Mouse (Mus musculus) liver, embryonic 14.5 days (tissue): ENCODE results near the gene Cables2. TPM values are rescaled to one million over a fixed set of nuclear protein-coding genes. Genes with fewer than 3 reads are reported as not detected.

Source experiments
- ATAC-seq: fragments of 200-750 bp; cut with Nextera tagmentation; 2 replicates; pipeline ENCODE4 v1.8.0; 2017; ENCODE audit warnings: moderate number of reproducible peaks, mild to moderate bottlenecking, moderate library complexity; ENCODE audit not compliant: insufficient read depth
- DNase-seq, 3 experiments: peaks; one replicate each; pipeline ENCODE4 v3.0.0-alpha.2; 2012 to 2013; ENCODE audit warnings: low read depth in 3 of 3, low spot score in 3 of 3
- H3K27ac ChIP-seq: fragments of 300-500 bp; sonication (generic); 2 replicates; pipeline ENCODE4 v1.5.1; 2014; ENCODE audit warnings: moderate library complexity, mild to moderate bottlenecking, control low read depth, inconsistent platforms
- H3K27me3 ChIP-seq: fragments of 300-500 bp; sonication (generic); 2 replicates; pipeline ENCODE4 v1.6.1; 2014; ENCODE audit warnings: mild to moderate bottlenecking, low read length, moderate library complexity; ENCODE audit not compliant: control insufficient read depth, insufficient read depth
- H3K36me3 ChIP-seq: fragments of 300-500 bp; sonication (generic); replicated peaks from 2 replicates; pipeline ENCODE4 v1.6.1; 2014; ENCODE audit warnings: low read depth; ENCODE audit not compliant: control insufficient read depth, insufficient read depth
- H3K4me1 ChIP-seq, 2 experiments: fragments of 200-500 bp in 1 of 2; fragments of 300-500 bp in 1 of 2; sonication (generic) in 1 of 2; replicated peaks; 2 replicates each; pipeline ENCODE4 v1.6.1; 2012 to 2014; ENCODE audit warnings: antibody characterized with exemption in 1 of 2, inconsistent platforms in 1 of 2, low read length in 1 of 2; ENCODE audit not compliant: control insufficient read depth in 2 of 2, insufficient read depth in 2 of 2
- H3K4me2 ChIP-seq: fragments of 300-500 bp; sonication (generic); 2 replicates; pipeline ENCODE4 v1.6.1; 2014; ENCODE audit warnings: low read depth, mild to moderate bottlenecking, control low read depth, moderate library complexity
- H3K4me3 ChIP-seq, 2 experiments: fragments of 200-500 bp in 1 of 2; fragments of 300-500 bp in 1 of 2; sonication (generic) in 1 of 2; 2 replicates each; pipeline ENCODE4 v1.5.1; 2012 to 2014; ENCODE audit warnings: low read depth in 2 of 2, low read length in 2 of 2, mild to moderate bottlenecking in 2 of 2, control low read depth in 1 of 2, inconsistent platforms in 1 of 2, moderate library complexity in 1 of 2; ENCODE audit not compliant: insufficient read depth in 1 of 2
- H3K9ac ChIP-seq: fragments of 300-500 bp; sonication (generic); replicated peaks from 2 replicates; pipeline ENCODE4 v1.6.1; 2014; ENCODE audit warnings: mild to moderate bottlenecking, control low read depth, moderate library complexity
- H3K9me3 ChIP-seq: fragments of 300-500 bp; sonication (generic); 2 replicates; pipeline ENCODE4 v1.6.1; 2016; ENCODE audit warnings: low read length, mixed read lengths; ENCODE audit not compliant: control insufficient read depth
- CTCF ChIP-seq: IDR thresholded peaks from 2 replicates; pipeline ENCODE4 v1.5.1; 2016; ENCODE audit warnings: antibody characterized with exemption, low read depth, control low read depth
- EP300 ChIP-seq: IDR thresholded peaks from 2 replicates; pipeline ENCODE4 v1.6.1; 2016; ENCODE audit warnings: antibody characterized with exemption, low read depth
- WGBS: fragments of 180-500 bp; shearing (Covaris S2); extraction: QIAGEN DNeasy Blood & Tissue Kit; methylation state at CpG from one replicate; pipeline ENCODE4 v1.1.7; 2014; ENCODE audit not compliant: insufficient replicate concordance; 5-methylcytosine and 5-hydroxymethylcytosine counted together
- polyA plus RNA-seq, 2 experiments: library from polyadenylated mRNA; depleted of rRNA in 1 of 2; stranded (reverse) in 1 of 2; unstranded in 1 of 2; fragments of >200 nt; fragmentation: Nextera tagmentation in 1 of 2; extraction: Ambion mirVana in 1 of 2; gene quantifications; 2 replicates each; pipeline versions ENCODE4 v1.2.1 to v1.2.3; 2012 to 2014

Cables2 gene
- polyA plus RNA-seq, 2 experiments: 3.3 to 5.6 TPM

- Histone ChIP-seq H3K9ac (no peak overlapping the region), H3K4me2 (no peak overlapping the region), H3K36me3 (no peaks in the 10 kb centered on the region), H3K27ac (no peak overlapping the region), H3K27me3 (no peaks in the 10 kb centered on the region), H3K9me3 (no peaks in the 10 kb centered on the region), H3K4me3 (no peak overlapping the region), H3K4me1 (peaks cover 35 to 46% of the 10 kb centered on the region in 2 experiments)
- DNase-seq (no peak), ATAC-seq (no peak)
- 81% methylated on average over 8 of the region's 8 CpGs for WGBS
- TF ChIP-seq EP300: no peak
- no peak for TF ChIP-seq CTCF
Observed at GRCm38 (mm10) chr2:180234353-180234752, 38.9 kb downstream of the Cables2 start.

GRCm38 (mm10) chr2:180233101-180233904 is 40.0 kb downstream of the Cables2 start:
- H3K36me3 ChIP-seq: no peaks in the 10 kb centered on the region
- peaks cover 33 to 38% of the 10 kb centered on the region in 2 experiments for H3K4me1 ChIP-seq
- H3K27me3 ChIP-seq: no peaks in the 10 kb centered on the region
- H3K9me3 ChIP-seq: no peaks in the 10 kb centered on the region
- no peak overlapping the region for H3K27ac ChIP-seq
- no peak overlapping the region for H3K9ac ChIP-seq
- 57% methylated on average over 7 of the region's 7 CpGs for WGBS
- DNase-seq (no peak), ATAC-seq (no peak)
- H3K4me2 ChIP-seq: no peak overlapping the region
- no peak overlapping the region for H3K4me3 ChIP-seq
- TF ChIP-seq CTCF: no peak
- no peak for TF ChIP-seq EP300

- Histone ChIP-seq H3K9me3 (no peaks in the 10 kb centered on the region), H3K9ac (no peak overlapping the region), H3K4me1 (peaks cover 8 to 17% of the 10 kb centered on the region in 2 experiments), H3K4me2 (no peak overlapping the region), H3K27ac (no peak overlapping the region), H3K4me3 (no peak overlapping the region), H3K27me3 (peaks cover 19% of the 10 kb centered on the region), H3K36me3 (no peaks in the 10 kb centered on the region)
- DNase-seq (no peak), ATAC-seq (no peak)
- WGBS: 52% methylated on average over 4 of the region's 4 CpGs
- TF ChIP-seq EP300 (no peak), CTCF (no peak)
Observed at GRCm38 (mm10) chr2:180230482-180230881, 42.8 kb downstream of the Cables2 start.

GRCm38 (mm10) chr2:180229129-180229528 is 44.2 kb downstream of the Cables2 start:
- Histone ChIP-seq H3K9me3 (no peaks in the 10 kb centered on the region), H3K4me2 (no peak overlapping the region), H3K4me1 (peaks cover 0 to 8% of the 10 kb centered on the region in 2 experiments; a peak in 2 of 4 replicates), H3K9ac (no peak overlapping the region), H3K27ac (no peak overlapping the region), H3K27me3 (peaks cover 32% of the 10 kb centered on the region), H3K4me3 (no peak overlapping the region), H3K36me3 (no peaks in the 10 kb centered on the region)
- ATAC-seq (no peak), DNase-seq (no peak)
- 53% methylated on average over 3 of the region's 3 CpGs for WGBS
- TF ChIP-seq CTCF: no peak
- no peak for TF ChIP-seq EP300

GRCm38 (mm10) chr2:180228592-180228991 is 44.7 kb downstream of the Cables2 start:
- Histone ChIP-seq H3K36me3 (no peaks in the 10 kb centered on the region), H3K4me3 (no peak overlapping the region), H3K27me3 (peaks cover 37% of the 10 kb centered on the region), H3K4me2 (no peak overlapping the region), H3K4me1 (peaks cover 0 to 8% of the 10 kb centered on the region in 2 experiments; a peak in 2 of 4 replicates), H3K9ac (no peak overlapping the region), H3K9me3 (no peaks in the 10 kb centered on the region), H3K27ac (no peak overlapping the region)
- DNase-seq: no peak
- ATAC-seq: no peak
- TF ChIP-seq EP300 (no peak), CTCF (no peak)
- 58% methylated on average over 7 of the region's 7 CpGs for WGBS
